Mouse (Mus musculus) olfactory bulb, adult 2 months (tissue): Measurements from ENCODE around the gene Gfm1.

Experiments used
- CTCF ChIP-seq: fragments of 200-500 bp; IDR thresholded peaks from 2 replicates; pipeline ENCODE4 v1.5.1; 2012; ENCODE audit warnings: low read depth, mild to moderate bottlenecking, low read length, moderate library complexity; ENCODE audit not compliant: insufficient read depth
- POLR2A ChIP-seq: fragments of 200-500 bp; IDR thresholded peaks from 2 replicates; pipeline ENCODE4 v1.6.1; 2012; ENCODE audit warnings: mild to moderate bottlenecking, low read depth, low read length, moderate library complexity; ENCODE audit not compliant: insufficient read depth

DNA sequence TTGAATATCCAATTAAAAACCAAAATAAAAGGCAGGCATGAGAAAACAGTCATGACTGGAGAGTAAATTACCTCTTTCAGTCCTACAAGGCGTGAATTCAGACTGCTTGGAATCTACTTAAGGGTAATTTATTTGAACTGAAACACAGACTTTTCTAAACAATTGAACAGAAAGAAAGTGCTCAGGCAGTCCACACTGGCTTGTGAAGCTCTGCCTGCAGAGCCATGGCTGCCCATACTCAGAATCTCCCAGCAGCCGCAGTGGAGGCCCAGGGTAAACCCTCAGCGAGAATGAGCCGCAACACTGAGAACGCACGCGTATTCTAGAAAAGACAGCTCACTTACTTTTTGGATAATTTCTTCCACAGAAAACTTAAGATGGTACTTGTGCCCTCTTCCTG is 32.1 kb downstream of the Gfm1 start:
- no peak for TF ChIP-seq CTCF
- TF ChIP-seq POLR2A = no peak
